Mouse (Mus musculus) midbrain, postnatal 0 days (tissue): ENCODE results near the gene Elobl. TPM values are rescaled to one million over a fixed set of nuclear protein-coding genes. Genes with fewer than 3 reads are reported as not detected.

ENCODE experiments used
- ATAC-seq: fragments of 200-750 bp; cut with Nextera tagmentation; 2 replicates; pipeline ENCODE4 v1.8.0; 2017; ENCODE audit warnings: moderate number of reproducible peaks, mild to moderate bottlenecking, moderate TSS enrichment, moderate library complexity; ENCODE audit not compliant: low FRiP score
- DNase-seq: peaks from one replicate; pipeline ENCODE4 v3.0.0-alpha.2; 2015; ENCODE audit warnings: low spot score
- H3K27ac ChIP-seq: fragments of 300-500 bp; sonication (generic); 2 replicates; pipeline ENCODE4 v1.5.1; 2014; ENCODE audit warnings: low read depth, mild to moderate bottlenecking, low read length, mixed read lengths
- H3K27me3 ChIP-seq: fragments of 300-500 bp; sonication (generic); 2 replicates; pipeline ENCODE4 v1.6.1; 2014; ENCODE audit warnings: low read length, control low read depth, mixed read lengths; ENCODE audit not compliant: insufficient read depth
- H3K36me3 ChIP-seq: fragments of 300-500 bp; sonication (generic); 2 replicates; pipeline ENCODE4 v1.6.1; 2014; ENCODE audit warnings: low read length, control low read depth, mixed read lengths; ENCODE audit not compliant: insufficient read depth
- H3K4me1 ChIP-seq: fragments of 300-500 bp; sonication (generic); 2 replicates; pipeline ENCODE4 v1.6.1; 2014; ENCODE audit warnings: mild to moderate bottlenecking, control low read depth, antibody characterized with exemption, low read length, mixed read lengths; ENCODE audit not compliant: insufficient read depth
- H3K4me2 ChIP-seq: fragments of 300-500 bp; sonication (generic); 2 replicates; pipeline ENCODE4 v1.6.1; 2014; ENCODE audit warnings: low read depth, mild to moderate bottlenecking, low read length, mixed read lengths; ENCODE audit not compliant: poor library complexity, severe bottlenecking
- H3K4me3 ChIP-seq: fragments of 300-500 bp; sonication (generic); 2 replicates; pipeline ENCODE4 v1.5.1; 2014; ENCODE audit warnings: low read depth, mild to moderate bottlenecking, low read length, moderate library complexity
- H3K9ac ChIP-seq: fragments of 300-500 bp; sonication (generic); replicated peaks from 2 replicates; pipeline ENCODE4 v1.6.1; 2014; ENCODE audit warnings: mild to moderate bottlenecking, low read length, moderate library complexity, mixed read lengths; ENCODE audit not compliant: poor library complexity, severe bottlenecking
- H3K9me3 ChIP-seq: fragments of 300-500 bp; sonication (generic); 2 replicates; pipeline ENCODE4 v1.6.1; 2016; ENCODE audit warnings: low read length, control low read depth
- CTCF ChIP-seq: IDR thresholded peaks from 2 replicates; pipeline ENCODE4 v1.5.1; 2016; ENCODE audit warnings: antibody characterized with exemption, mild to moderate bottlenecking
- WGBS: fragments of 180-500 bp; shearing (Covaris S2); extraction: QIAGEN DNeasy Blood & Tissue Kit; methylation state at CpG from one replicate; pipeline ENCODE4 v1.1.7; 2014; 5-methylcytosine and 5-hydroxymethylcytosine counted together
- polyA plus RNA-seq: library from polyadenylated mRNA; unstranded; fragments of >200 nt; fragmentation: Nextera tagmentation; extraction: Ambion mirVana; gene quantifications from 2 replicates; pipeline ENCODE4 v1.2.1, GENCODE M21; 2015
- total RNA-seq: library from RNA; depleted of rRNA; stranded (reverse); fragments of >200 nt; gene quantifications from 2 replicates; pipeline ENCODE4 v1.2.3, GENCODE M21; 2014

Elobl gene
- total and polyA plus RNA-seq, 2 experiments from 2014 or later, result 0.44 TPM; not detected in 1

- no peak overlapping the region for H3K4me2 ChIP-seq
- no peaks in the 10 kb centered on the region for H3K4me1 ChIP-seq
- H3K4me3 ChIP-seq, result no peak overlapping the region
- ATAC-seq (no peak), DNase-seq (no peak)
- TF ChIP-seq CTCF, result no peak
- no peak overlapping the region for H3K27ac ChIP-seq
- H3K27me3 ChIP-seq, result no peaks in the 10 kb centered on the region
- H3K36me3 ChIP-seq, result no peaks in the 10 kb centered on the region
- 87% methylated on average over 5 of the region's 5 CpGs for WGBS
- H3K9me3 ChIP-seq, result no peaks in the 10 kb centered on the region
- H3K9ac ChIP-seq, result no peak overlapping the region
Observed at GRCm38 (mm10) chr11:89005473-89005872, 38.7 kb upstream of the Elobl start.

DNA sequence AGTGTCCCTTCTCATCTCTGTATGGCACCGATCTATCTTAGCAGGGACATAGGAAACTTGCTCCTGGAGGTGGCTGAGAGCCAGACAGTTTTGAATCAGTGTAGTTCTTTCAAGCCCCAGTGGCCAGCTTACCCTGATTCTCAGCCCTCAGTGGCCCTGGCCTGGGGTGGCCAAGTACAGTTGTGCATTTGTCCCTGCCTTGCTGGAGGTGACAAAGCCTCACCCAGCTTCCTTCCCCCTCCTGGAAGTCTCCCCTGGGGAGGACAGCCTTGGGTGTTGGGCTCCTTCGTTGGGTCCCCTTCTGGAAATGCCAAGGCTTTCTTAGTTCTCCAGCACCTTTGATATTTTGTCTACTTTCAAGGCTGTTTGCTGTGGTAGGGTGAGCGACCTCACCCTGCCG lies 37.0 kb upstream of the Elobl start:
- DNase-seq (no peak), ATAC-seq (no peak)
- TF ChIP-seq CTCF, result no peak
- Histone ChIP-seq H3K27me3 (peaks cover 11% of the 10 kb centered on the region), H3K4me3 (no peak overlapping the region), H3K9ac (no peak overlapping the region), H3K9me3 (no peaks in the 10 kb centered on the region), H3K27ac (no peak overlapping the region), H3K36me3 (no peaks in the 10 kb centered on the region), H3K4me1 (no peaks in the 10 kb centered on the region), H3K4me2 (no peak overlapping the region)
- 86% methylated on average over 4 of the region's 4 CpGs for WGBS

GRCm38 (mm10) chr11:89003078-89003477 lies 36.3 kb upstream of the Elobl start:
- WGBS, result 75% methylated on average over 6 of the region's 6 CpGs
- no peak for ATAC-seq
- peak overlapping the region; percentile 28; the same call in 1 of the 2 replicates for H3K4me2 ChIP-seq

GRCm38 (mm10) chr11:89002621-89003020 lies 35.9 kb upstream of the Elobl start:
- Histone ChIP-seq H3K27me3 (peaks cover 18% of the 10 kb centered on the region), H3K4me3 (no peak overlapping the region), H3K4me1 (no peaks in the 10 kb centered on the region), H3K9me3 (no peaks in the 10 kb centered on the region), H3K9ac (no peak overlapping the region), H3K4me2 (peak overlapping the region; percentile 28; the same call in 1 of the 2 replicates), H3K36me3 (no peaks in the 10 kb centered on the region), H3K27ac (no peak overlapping the region)
- no peak for ATAC-seq
- TF ChIP-seq CTCF, result no peak
- DNase-seq, result peak; percentile 49
- WGBS, result 78% methylated on average over 5 of the region's 5 CpGs

More at GRCm38 (mm10) chr11:89003078-89003477, 36.3 kb upstream of the Elobl start:
- H3K9ac ChIP-seq, result no peak overlapping the region
- H3K27ac ChIP-seq, result no peak overlapping the region
- no peaks in the 10 kb centered on the region for H3K4me1 ChIP-seq
- DNase-seq, result no peak
- H3K9me3 ChIP-seq, result no peaks in the 10 kb centered on the region
- peaks cover 15% of the 10 kb centered on the region for H3K27me3 ChIP-seq
- H3K4me3 ChIP-seq, result no peak overlapping the region
- no peaks in the 10 kb centered on the region for H3K36me3 ChIP-seq
- no peak for TF ChIP-seq CTCF

DNA sequence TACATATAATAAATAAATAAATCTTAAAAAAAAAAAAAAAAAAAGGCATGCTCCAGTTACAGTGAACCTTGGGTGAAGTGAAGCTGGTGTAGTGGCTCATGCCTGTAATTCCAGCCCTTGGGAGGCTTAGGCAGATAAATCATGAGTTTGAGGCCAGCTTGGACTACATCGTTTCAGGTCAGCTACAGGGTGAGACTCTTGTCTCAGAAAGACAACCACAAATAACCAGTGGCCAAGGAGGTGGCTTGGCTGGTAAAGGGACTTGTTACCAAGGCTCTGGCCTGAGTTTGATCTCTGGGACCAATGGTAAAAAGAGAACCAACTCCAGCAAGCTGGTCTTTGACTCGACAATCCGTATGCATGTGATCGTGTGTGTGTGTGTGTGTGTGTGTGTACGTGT lies 35.3 kb upstream of the Elobl start:
- Histone ChIP-seq H3K4me2 (no peak overlapping the region), H3K9ac (no peak overlapping the region), H3K36me3 (no peaks in the 10 kb centered on the region), H3K9me3 (no peaks in the 10 kb centered on the region), H3K4me3 (no peak overlapping the region), H3K27me3 (peaks cover 18% of the 10 kb centered on the region), H3K4me1 (no peaks in the 10 kb centered on the region), H3K27ac (no peak overlapping the region)
- ATAC-seq, result no peak
- no peak for TF ChIP-seq CTCF
- 95% methylated on average over 5 of the region's 5 CpGs for WGBS
- no peak for DNase-seq

DNA sequence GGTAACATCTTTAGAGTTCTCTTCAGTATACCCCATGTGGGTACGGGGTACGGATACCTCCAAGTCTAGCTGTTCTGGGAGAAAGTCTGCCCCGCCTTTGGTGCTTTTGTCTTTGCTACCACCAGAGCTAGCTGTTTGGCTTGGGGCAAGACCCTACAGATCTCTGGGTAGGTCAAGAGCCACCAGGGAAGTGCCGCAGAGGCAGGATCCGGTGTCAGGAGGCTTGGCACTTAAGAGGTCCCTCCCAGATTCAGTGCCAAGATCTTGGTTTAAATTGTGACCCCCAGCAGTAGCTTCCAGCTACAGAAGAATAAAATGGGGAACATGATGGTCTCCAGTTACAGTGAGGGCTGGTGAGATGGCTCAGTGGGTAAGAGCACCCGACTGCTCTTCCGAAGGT lies 34.8 kb upstream of the Elobl start:
- ATAC-seq (no peak), DNase-seq (no peak)
- no peak overlapping the region for H3K9ac ChIP-seq
- 96% methylated on average over 7 of the region's 7 CpGs for WGBS
- no peaks in the 10 kb centered on the region for H3K4me1 ChIP-seq
- no peak for TF ChIP-seq CTCF
- H3K27ac ChIP-seq, result no peak overlapping the region
- no peak overlapping the region for H3K4me3 ChIP-seq
- no peaks in the 10 kb centered on the region for H3K9me3 ChIP-seq
- H3K4me2 ChIP-seq, result no peak overlapping the region
- H3K36me3 ChIP-seq, result no peaks in the 10 kb centered on the region
- peaks cover 18% of the 10 kb centered on the region for H3K27me3 ChIP-seq
